Mouse (Mus musculus) intestine, postnatal 0 days (tissue): ENCODE measurements around the gene Itln1. TPM values are rescaled to one million over a fixed set of nuclear protein-coding genes. Genes with fewer than 3 reads are reported as not detected.
"Not testable (repeated sequence)": the region's sequence is repeated elsewhere in the genome, so short reads cannot be mapped to it uniquely, and the experiment has no call there.

Experiments
- ATAC-seq: fragments of 200-750 bp; cut with Nextera tagmentation; 2 replicates; pipeline ENCODE4 v1.8.0; 2017; ENCODE audit warnings: mild to moderate bottlenecking, moderate TSS enrichment, moderate library complexity
- H3K27ac ChIP-seq: fragments of 300-500 bp; sonication (generic); 2 replicates; pipeline ENCODE4 v1.5.1; 2014; ENCODE audit warnings: mild to moderate bottlenecking, low read depth, low read length, moderate library complexity
- H3K27me3 ChIP-seq: fragments of 300-500 bp; sonication (generic); replicated peaks from 2 replicates; pipeline ENCODE4 v1.6.1; 2014; ENCODE audit warnings: low read length, mixed read lengths; ENCODE audit not compliant: control insufficient read depth, insufficient read depth
- H3K36me3 ChIP-seq: fragments of 300-500 bp; sonication (generic); 2 replicates; pipeline ENCODE4 v1.6.1; 2014; ENCODE audit warnings: mild to moderate bottlenecking, moderate library complexity; ENCODE audit not compliant: control insufficient read depth, insufficient read depth
- H3K4me1 ChIP-seq: fragments of 300-500 bp; sonication (generic); replicated peaks from 2 replicates; pipeline ENCODE4 v1.6.1; 2014; ENCODE audit warnings: antibody characterized with exemption, low read length, mixed read lengths; ENCODE audit not compliant: control insufficient read depth, insufficient read depth
- H3K4me2 ChIP-seq: fragments of 300-500 bp; sonication (generic); replicated peaks from 2 replicates; pipeline ENCODE4 v1.6.1; 2014; ENCODE audit warnings: low read depth, mild to moderate bottlenecking, moderate library complexity
- H3K4me3 ChIP-seq: fragments of 300-500 bp; sonication (generic); 2 replicates; pipeline ENCODE4 v1.5.1; 2014; ENCODE audit warnings: low read depth, low read length
- H3K9ac ChIP-seq: fragments of 300-500 bp; sonication (generic); 2 replicates; pipeline ENCODE4 v1.6.1; 2014; ENCODE audit warnings: mild to moderate bottlenecking, low read depth, low read length
- H3K9me3 ChIP-seq: fragments of 300-500 bp; sonication (generic); 2 replicates; pipeline ENCODE4 v1.6.1; 2016; ENCODE audit warnings: mixed run types; ENCODE audit not compliant: control insufficient read depth
- CTCF ChIP-seq: sonication (generic); IDR thresholded peaks from 2 replicates; pipeline ENCODE4 v1.5.1; 2016; ENCODE audit warnings: low read depth, mild to moderate bottlenecking, control low read depth, antibody characterized with exemption, moderate library complexity
- WGBS: fragments of 180-500 bp; shearing (Covaris S2); extraction: QIAGEN DNeasy Blood & Tissue Kit; methylation state at CpG from one replicate; pipeline ENCODE4 v1.1.7; 2014; 5-methylcytosine and 5-hydroxymethylcytosine counted together
- polyA plus RNA-seq: library from polyadenylated mRNA; unstranded; fragments of >200 nt; fragmentation: Nextera tagmentation; extraction: Ambion mirVana; gene quantifications from 2 replicates; pipeline ENCODE4 v1.2.1, GENCODE M21; 2015

Itln1 gene
- polyA plus RNA-seq, 1 experiment from 2014 or later: 3.0 TPM

DNA sequence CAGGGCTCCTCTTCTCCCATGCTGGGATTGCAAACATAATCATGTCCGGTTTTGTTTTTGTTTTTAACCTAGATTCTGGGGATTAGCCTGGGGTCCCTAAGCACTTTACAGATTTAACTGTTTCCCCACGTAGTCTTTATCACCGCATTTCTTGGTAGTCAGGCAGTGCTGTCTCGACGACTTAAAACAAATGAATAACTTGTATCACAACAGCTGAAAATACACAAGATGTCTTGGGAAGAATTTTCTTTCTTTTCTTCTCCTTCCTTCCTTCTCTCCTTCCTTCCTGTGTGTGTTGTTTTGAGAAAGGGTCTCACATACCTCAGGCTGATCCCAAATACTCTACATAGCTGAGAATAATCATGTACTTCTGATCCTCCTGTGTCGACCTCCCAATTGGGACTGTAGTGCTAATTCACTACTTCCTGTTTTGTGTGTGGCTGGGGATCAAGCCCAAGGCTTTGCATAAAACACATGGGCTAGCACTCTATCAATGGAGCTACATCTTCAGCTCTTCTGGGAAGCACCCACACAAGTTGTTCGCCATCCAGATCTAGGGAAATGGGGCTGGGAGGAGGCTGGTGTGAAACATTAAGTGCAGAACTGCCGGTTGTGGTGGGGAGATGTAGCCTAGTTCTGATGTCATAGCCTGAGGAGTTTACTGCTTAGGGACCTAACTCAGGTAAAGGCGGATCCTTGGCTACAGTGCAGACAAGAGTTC, 61.0 kb downstream of the Itln1 start:
- H3K4me3 ChIP-seq: no peak overlapping the region
- no peak for TF ChIP-seq CTCF
- no peaks in the 10 kb centered on the region for H3K4me1 ChIP-seq
- WGBS: 63% methylated on average over 9 of the region's 9 CpGs
- ATAC-seq: no peak
- no peak overlapping the region for H3K27ac ChIP-seq
- no peak overlapping the region for H3K9ac ChIP-seq
- no peaks in the 10 kb centered on the region for H3K9me3 ChIP-seq
- no peaks in the 10 kb centered on the region for H3K27me3 ChIP-seq
- H3K36me3 ChIP-seq: no peaks in the 10 kb centered on the region
- H3K4me2 ChIP-seq: no peak overlapping the region

DNA sequence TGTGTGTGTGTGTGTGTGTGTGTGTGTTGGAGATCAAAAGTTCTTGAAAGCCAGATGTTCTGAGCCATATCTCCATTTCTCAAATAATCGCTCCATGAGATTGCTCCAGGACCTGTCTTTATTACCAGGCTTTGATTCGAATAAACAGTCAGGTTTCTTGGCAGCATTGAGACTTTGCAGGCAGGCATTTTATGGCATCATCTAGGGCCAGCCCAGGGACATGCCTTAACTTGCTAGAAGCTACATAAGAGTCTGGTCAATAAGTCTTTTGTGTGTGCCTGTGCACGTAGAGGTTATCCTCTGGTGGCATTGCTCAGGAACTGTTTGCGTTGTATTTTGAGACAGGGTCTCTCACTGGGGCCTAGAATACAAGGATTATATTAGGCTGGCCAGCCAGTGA, 61.6 kb downstream of the Itln1 start:
- no peak overlapping the region for H3K9ac ChIP-seq
- H3K36me3 ChIP-seq: no peaks in the 10 kb centered on the region
- H3K4me1 ChIP-seq: no peaks in the 10 kb centered on the region
- no peak for TF ChIP-seq CTCF
- H3K27me3 ChIP-seq: no peaks in the 10 kb centered on the region
- no peak overlapping the region for H3K4me2 ChIP-seq
- H3K27ac ChIP-seq: no peak overlapping the region
- ATAC-seq: no peak
- no peak overlapping the region for H3K4me3 ChIP-seq
- H3K9me3 ChIP-seq: no peaks in the 10 kb centered on the region
- 43% methylated on average over 4 of the region's 4 CpGs for WGBS

DNA sequence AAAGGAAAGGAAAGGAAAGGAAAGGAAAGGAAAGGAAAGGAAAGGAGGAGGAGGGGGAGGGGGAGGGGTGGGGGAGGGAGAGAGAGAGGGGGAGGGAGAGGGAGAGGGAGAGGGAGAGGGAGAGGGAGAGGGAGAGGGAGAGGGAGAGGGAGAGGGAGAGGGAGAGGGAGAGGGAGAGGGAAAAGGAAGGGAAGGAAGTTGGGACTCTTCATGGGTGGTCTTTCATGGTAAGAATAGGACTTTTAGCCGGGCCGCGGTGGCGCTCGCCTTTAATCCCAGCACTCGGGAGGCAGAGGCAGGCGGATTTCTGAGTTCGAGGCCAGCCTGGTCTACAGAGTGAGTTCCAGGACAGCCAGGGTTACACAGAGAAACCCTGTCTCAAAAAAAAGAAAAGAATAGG, 63.2 kb downstream of the Itln1 start:
- 93% methylated on average over 8 of the region's 8 CpGs for WGBS
- H3K4me3 ChIP-seq, H3K9ac ChIP-seq, H3K4me2 ChIP-seq, H3K4me1 ChIP-seq, ATAC-seq, H3K27ac ChIP-seq, H3K27me3 ChIP-seq, H3K36me3 ChIP-seq, H3K9me3 ChIP-seq: not testable (repeated sequence)

DNA sequence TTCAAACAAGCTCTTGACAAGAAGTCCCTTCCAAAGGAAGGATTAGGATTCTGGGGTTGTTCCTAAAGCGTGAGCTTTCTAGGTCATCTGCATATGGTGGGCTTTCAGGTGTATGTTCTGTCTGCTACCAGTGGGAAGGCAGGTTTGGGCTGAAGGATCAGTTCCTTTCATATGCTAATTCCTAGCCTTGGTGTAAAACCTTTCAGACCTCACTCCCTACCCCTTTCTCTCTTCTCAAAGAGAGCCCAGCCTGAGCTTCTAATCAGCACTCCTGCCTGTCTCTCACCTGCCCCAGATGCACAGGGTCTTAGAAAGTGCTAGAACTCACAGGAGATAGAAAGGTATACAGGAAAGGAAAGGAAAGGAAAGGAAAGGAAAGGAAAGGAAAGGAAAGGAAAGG, 63.6 kb downstream of the Itln1 start:
- no peak for TF ChIP-seq CTCF
- 84% methylated on average over 1 of the region's 1 CpGs for WGBS
- H3K9me3 ChIP-seq: no peaks in the 10 kb centered on the region
- no peak for ATAC-seq
- H3K4me2 ChIP-seq: no peak overlapping the region
- no peak overlapping the region for H3K9ac ChIP-seq
- no peaks in the 10 kb centered on the region for H3K27me3 ChIP-seq
- no peak overlapping the region for H3K4me3 ChIP-seq
- H3K4me1 ChIP-seq: no peaks in the 10 kb centered on the region
- no peak overlapping the region for H3K27ac ChIP-seq
- no peaks in the 10 kb centered on the region for H3K36me3 ChIP-seq

DNA sequence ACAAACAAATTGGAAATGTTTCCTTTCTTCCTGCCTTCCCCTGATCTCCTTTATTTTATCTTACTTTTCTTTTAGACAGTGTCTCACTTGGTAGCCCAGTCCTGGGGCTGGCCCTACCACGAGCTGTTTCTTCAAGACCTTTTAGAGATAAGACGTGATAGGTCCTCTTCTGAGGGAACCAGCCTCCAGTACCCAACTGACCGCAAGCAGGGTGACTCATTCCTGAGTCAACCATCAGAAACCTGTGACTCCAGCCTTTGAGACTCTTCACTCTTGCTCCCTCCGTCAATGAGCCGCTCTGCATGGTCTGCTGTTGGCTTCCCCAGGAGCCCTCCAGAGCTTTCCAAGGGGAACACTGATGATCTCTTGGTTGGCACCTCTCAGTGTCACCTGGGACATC, 64.2 kb downstream of the Itln1 start:
- H3K27ac ChIP-seq: no peak overlapping the region
- TF ChIP-seq CTCF: no peak
- no peak for ATAC-seq

DNA sequence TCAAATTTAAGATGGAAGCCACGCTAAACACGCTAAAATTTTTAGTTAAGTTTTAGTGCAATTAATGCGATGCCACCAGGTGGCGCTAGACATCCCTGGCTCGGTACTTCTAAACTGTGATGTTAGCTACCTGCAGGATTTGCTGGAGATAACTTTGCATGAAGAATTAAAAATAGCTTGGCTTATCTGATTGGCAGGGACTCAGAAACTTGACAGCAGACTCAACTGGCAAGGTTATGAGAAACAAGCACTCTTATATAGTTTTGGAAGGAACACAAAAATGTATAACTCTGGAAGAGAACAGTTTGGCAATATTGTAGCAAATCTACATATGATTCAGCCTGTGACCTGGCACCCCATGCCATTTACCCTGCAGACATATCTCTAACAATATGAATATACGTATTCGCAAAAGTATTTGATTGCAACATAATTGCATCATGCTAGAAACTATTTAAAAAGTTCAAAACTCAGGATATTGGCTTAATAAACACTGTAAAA, 64.7 kb downstream of the Itln1 start:
- Histone ChIP-seq H3K9ac (no peak overlapping the region), H3K4me3 (no peak overlapping the region), H3K9me3 (no peaks in the 10 kb centered on the region), H3K4me1 (no peaks in the 10 kb centered on the region), H3K27ac (no peak overlapping the region), H3K4me2 (no peak overlapping the region), H3K27me3 (no peaks in the 10 kb centered on the region), H3K36me3 (no peaks in the 10 kb centered on the region)
- ATAC-seq: no peak
- whole genome bisulfite sequencing: 28% methylated on average over 7 of the region's 7 CpGs
- TF ChIP-seq CTCF: peak; percentile 90

More for the DNA sequence above, 64.2 kb downstream of the Itln1 start:
- Histone ChIP-seq H3K4me2 (no peak overlapping the region), H3K9me3 (no peaks in the 10 kb centered on the region), H3K4me1 (no peaks in the 10 kb centered on the region), H3K36me3 (no peaks in the 10 kb centered on the region), H3K27me3 (no peaks in the 10 kb centered on the region), H3K9ac (no peak overlapping the region), H3K4me3 (no peak overlapping the region)
- 70% methylated on average over 5 of the region's 5 CpGs for WGBS

DNA sequence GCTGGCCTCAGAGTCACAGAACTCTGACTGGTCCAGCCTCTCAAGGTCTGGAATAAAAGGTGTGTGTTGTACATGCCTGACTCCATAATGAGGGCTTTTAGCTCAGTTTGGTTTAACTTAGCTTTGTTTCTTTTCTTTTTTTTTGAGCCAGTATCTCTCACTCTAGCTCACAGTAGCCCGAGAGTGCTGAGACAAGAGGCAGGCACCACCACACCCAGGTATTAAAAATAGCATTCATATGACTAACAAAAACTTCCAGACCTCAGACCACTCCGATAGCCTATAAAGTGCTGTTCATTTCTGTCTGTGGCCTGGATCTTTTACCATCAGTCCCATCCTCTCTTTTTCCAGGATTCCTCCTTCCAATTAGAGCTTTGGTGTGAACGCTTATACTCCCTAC, 65.4 kb downstream of the Itln1 start:
- H3K9me3 ChIP-seq: no peaks in the 10 kb centered on the region
- no peak for TF ChIP-seq CTCF
- no peaks in the 10 kb centered on the region for H3K36me3 ChIP-seq
- H3K4me1 ChIP-seq: no peaks in the 10 kb centered on the region
- 62% methylated on average over 3 of the region's 3 CpGs for WGBS
- H3K27me3 ChIP-seq: no peaks in the 10 kb centered on the region
- no peak overlapping the region for H3K27ac ChIP-seq
- H3K9ac ChIP-seq: no peak overlapping the region
- no peak overlapping the region for H3K4me3 ChIP-seq
- no peak overlapping the region for H3K4me2 ChIP-seq
- no peak for ATAC-seq

Other genes with a start within 250 kb of the Itln1 start
- gene Usp21, start 247.3 kb downstream of the Itln1 start, polyA plus RNA-seq: 20.4 and 21.7 TPM in 2 replicates
- 117 TPM in 2 replicates for gene Ufc1, start 240.3 kb downstream of the Itln1 start, polyA plus RNA-seq
- gene Dedd, start 206.1 kb downstream of the Itln1 start, polyA plus RNA-seq: 28.1 and 29.9 TPM in 2 replicates
- 60.1 and 66.5 TPM in 2 replicates for gene Nit1, start 189.6 kb downstream of the Itln1 start, polyA plus RNA-seq
- 69.5 and 73.1 TPM in 2 replicates for gene Pfdn2, start 189.6 kb downstream of the Itln1 start, polyA plus RNA-seq
- 0.48 and 0.82 TPM in 2 replicates for gene Klhdc9, start 174.5 kb downstream of the Itln1 start, polyA plus RNA-seq
- 0.38 and 0.48 TPM in 2 replicates for gene Nectin4, start 165.2 kb downstream of the Itln1 start, polyA plus RNA-seq
- gene Arhgap30, start 146.3 kb downstream of the Itln1 start, polyA plus RNA-seq: 1.3 TPM in 2 replicates
- gene Usf1, start 124.0 kb downstream of the Itln1 start, polyA plus RNA-seq: 35.1 and 36.5 TPM in 2 replicates
- gene Tstd1, start 116.4 kb downstream of the Itln1 start, polyA plus RNA-seq: 1.7 and 2.8 TPM in 2 replicates
- gene F11r, start 97.8 kb downstream of the Itln1 start, polyA plus RNA-seq: 72.5 and 83.1 TPM in 2 replicates
- gene Alyref2, start 31.8 kb downstream of the Itln1 start, polyA plus RNA-seq: 15.4 and 16.1 TPM in 2 replicates
- gene Cd244a, start 23.9 kb upstream of the Itln1 start, polyA plus RNA-seq: 0.37 and 0.44 TPM in 2 replicates
- 0.18 and 0.55 TPM in 2 replicates for gene Ly9, start 72.1 kb upstream of the Itln1 start, polyA plus RNA-seq
- gene Slamf7, start 117.7 kb upstream of the Itln1 start, polyA plus RNA-seq: 0.18 and 0.21 TPM in 2 replicates
- 3.9 and 4.3 TPM in 2 replicates for gene Cd48, start 146.7 kb upstream of the Itln1 start, polyA plus RNA-seq
- gene Slamf1, start 231.8 kb upstream of the Itln1 start, polyA plus RNA-seq: 0.14 TPM in 1 of 2 replicates, not detected in the other